Mouse (Mus musculus) liver, embryonic 15.5 days (tissue): ENCODE data around the gene Pole3. TPM values are rescaled to one million over a fixed set of nuclear protein-coding genes. Genes with fewer than 3 reads are reported as not detected.

Source experiments
- ATAC-seq: fragments of 200-750 bp; cut with Nextera tagmentation; 2 replicates; pipeline ENCODE4 v1.8.0; 2017; ENCODE audit warnings: moderate number of reproducible peaks, mild to moderate bottlenecking, moderate library complexity; ENCODE audit not compliant: insufficient read depth
- H3K27ac ChIP-seq: fragments of 300-500 bp; sonication (generic); replicated peaks from 2 replicates; pipeline ENCODE4 v1.5.1; 2015; ENCODE audit warnings: mild to moderate bottlenecking, inconsistent platforms
- H3K27me3 ChIP-seq: fragments of 300-500 bp; sonication (generic); 2 replicates; pipeline ENCODE4 v1.6.1; 2015; ENCODE audit warnings: mild to moderate bottlenecking, inconsistent platforms
- H3K36me3 ChIP-seq: fragments of 300-500 bp; sonication (generic); replicated peaks from 2 replicates; pipeline ENCODE4 v1.6.1; 2015; ENCODE audit warnings: moderate library complexity, mild to moderate bottlenecking, inconsistent platforms
- H3K4me1 ChIP-seq: fragments of 300-500 bp; sonication (generic); replicated peaks from 2 replicates; pipeline ENCODE4 v1.6.1; 2015; ENCODE audit warnings: inconsistent platforms
- H3K4me2 ChIP-seq: fragments of 300-500 bp; sonication (generic); 2 replicates; pipeline ENCODE4 v1.6.1; 2015; ENCODE audit warnings: moderate library complexity, mild to moderate bottlenecking, inconsistent platforms
- H3K4me3 ChIP-seq: fragments of 300-500 bp; sonication (generic); replicated peaks from 2 replicates; pipeline ENCODE4 v1.5.1; 2015; ENCODE audit warnings: mild to moderate bottlenecking, inconsistent platforms
- H3K9ac ChIP-seq: fragments of 300-500 bp; sonication (generic); 2 replicates; pipeline ENCODE4 v1.6.1; 2015; ENCODE audit warnings: moderate library complexity, mild to moderate bottlenecking, inconsistent platforms
- H3K9me3 ChIP-seq: fragments of 300-500 bp; sonication (generic); replicated peaks from 2 replicates; pipeline ENCODE4 v1.6.1; 2016; ENCODE audit warnings: inconsistent platforms
- WGBS: fragments of 180-500 bp; shearing (Covaris S2); methylation state at CpG from one replicate; pipeline ENCODE4 v1.1.7; 2015; ENCODE audit warnings: mixed read lengths; ENCODE audit not compliant: insufficient replicate concordance; 5-methylcytosine and 5-hydroxymethylcytosine counted together
- polyA plus RNA-seq: library from polyadenylated mRNA; unstranded; fragments of >200 nt; fragmentation: Nextera tagmentation; extraction: Ambion mirVana; gene quantifications from 2 replicates; pipeline ENCODE4 v1.2.1, GENCODE M21; 2015

Gene Pole3
- polyA plus RNA-seq, 1 experiment from 2014 or later: 51.3 TPM

DNA sequence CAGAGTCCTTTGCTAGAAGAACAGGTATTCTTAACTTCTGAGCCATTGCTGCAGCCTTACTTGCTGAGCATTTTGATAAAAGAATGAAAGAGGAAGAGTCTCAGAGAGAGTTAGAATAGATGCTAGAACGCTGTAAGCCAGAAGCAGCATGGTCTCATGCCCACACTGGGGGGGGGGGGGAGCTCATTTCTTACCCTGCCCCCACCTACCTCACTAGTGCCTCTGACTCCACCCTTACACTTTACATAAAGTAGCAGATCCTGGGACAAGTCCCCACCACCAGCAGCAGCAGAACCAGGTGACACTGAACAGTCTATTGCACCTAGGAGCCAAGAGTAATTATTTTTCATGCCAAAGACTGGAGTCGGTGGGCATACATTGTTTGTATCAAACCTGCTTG lies 49.7 kb downstream of the Pole3 start:
- WGBS: 80% methylated on average over 2 of the region's 2 CpGs
- H3K27ac ChIP-seq: no peak overlapping the region
- peaks cover 21% of the 10 kb centered on the region for H3K4me1 ChIP-seq

More for the DNA sequence above, 49.7 kb downstream of the Pole3 start:
- ATAC-seq: no peak
- H3K36me3 ChIP-seq: no peaks in the 10 kb centered on the region
- no peak overlapping the region for H3K4me3 ChIP-seq
- H3K27me3 ChIP-seq: peaks cover 39% of the 10 kb centered on the region
- H3K4me2 ChIP-seq: no peak overlapping the region
- no peaks in the 10 kb centered on the region for H3K9me3 ChIP-seq
- no peak overlapping the region for H3K9ac ChIP-seq

Other genes starting within 250 kb of the Pole3 start
- 14.1 and 15.6 TPM in 2 replicates for gene Fkbp15, start 164.5 kb downstream of the Pole3 start, polyA plus RNA-seq
- 51.4 and 57.0 TPM in 2 replicates for gene Slc31a1, start 164.3 kb downstream of the Pole3 start, polyA plus RNA-seq
- 53.5 and 57.4 TPM in 2 replicates for gene Cdc26, start 116.4 kb downstream of the Pole3 start, polyA plus RNA-seq
- gene Prpf4, start 116.3 kb downstream of the Pole3 start, polyA plus RNA-seq: 9.1 and 9.3 TPM in 2 replicates
- gene Rnf183, start 89.8 kb downstream of the Pole3 start, polyA plus RNA-seq: not detected in 2 replicates
- gene Wdr31, start 54.2 kb downstream of the Pole3 start, polyA plus RNA-seq: 0.86 and 0.88 TPM in 2 replicates
- 0.22 and 0.32 TPM in 2 replicates for gene Bspry, start 45.0 kb downstream of the Pole3 start, polyA plus RNA-seq
- 7.8 and 9.6 TPM in 2 replicates for gene Hdhd3, start 21.6 kb downstream of the Pole3 start, polyA plus RNA-seq
- 582 and 589 TPM in 2 replicates for gene Alad, start 5.2 kb downstream of the Pole3 start, polyA plus RNA-seq
- 0.06 and 0.15 TPM in 2 replicates for gene 4933430I17Rik, start 301 bp upstream of the Pole3 start, polyA plus RNA-seq
- gene Rgs3, start 34.8 kb upstream of the Pole3 start, polyA plus RNA-seq: 5.4 and 5.8 TPM in 2 replicates